Mouse (Mus musculus): ENCODE data around the gene Prss56. TPM values are rescaled to one million over a fixed set of nuclear protein-coding genes. Genes with fewer than 3 reads are reported as not detected.
A peak's percentile ranks its signal among the peaks of the same experiment; 100 is the strongest.

The Prss56 gene
- polyA plus RNA-seq, 1 experiment from 2014 or later: 0.05 TPM

DNA sequence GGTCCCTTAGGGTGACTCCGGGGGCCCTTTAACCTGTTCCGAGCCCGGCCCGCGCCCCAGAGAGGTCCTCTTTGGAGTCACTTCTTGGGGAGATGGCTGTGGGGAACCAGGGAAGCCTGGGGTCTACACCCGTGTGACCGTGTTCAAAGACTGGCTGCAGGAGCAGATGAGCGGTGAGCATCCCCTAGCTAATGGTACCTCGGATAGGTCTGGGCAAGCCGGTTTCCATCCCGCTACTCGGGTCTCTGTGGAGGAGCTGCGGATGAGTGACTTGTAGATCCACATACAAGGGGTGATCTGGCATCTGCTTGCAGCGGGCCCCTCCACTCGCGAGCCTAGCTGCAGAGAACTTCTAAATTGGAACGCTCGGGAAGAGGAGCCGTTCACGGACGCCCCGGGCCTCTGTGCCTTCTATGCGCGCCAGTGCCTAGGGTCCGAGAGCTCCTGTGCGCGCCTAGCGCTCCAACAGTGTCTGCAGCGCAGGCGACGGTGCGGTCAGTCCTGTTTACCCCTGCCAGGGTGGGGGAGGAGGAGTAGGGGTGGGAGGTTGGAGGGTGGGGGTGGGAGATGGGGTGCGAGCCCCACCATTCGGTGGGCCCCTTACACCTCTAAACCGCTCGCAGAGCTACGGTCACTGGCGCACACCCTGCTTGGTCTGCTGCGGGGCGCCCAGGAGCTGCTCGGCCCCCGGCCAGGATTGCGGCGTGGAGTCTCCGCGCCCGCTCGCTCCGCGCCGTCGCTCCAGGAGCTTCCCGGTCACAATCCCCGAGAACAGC lies 3.3 kb downstream of the Prss56 start:
- Histone ChIP-seq H3K27ac (no peak overlapping the region), H3K9me3 (replicated peaks) (no peaks in the 10 kb centered on the region), H3K4me3 (peak overlapping the region; percentile 66), H3K9ac (peak overlapping the region; percentile 61), H3K4me1 (replicated peaks) (peaks cover 23% of the 10 kb centered on the region), H3K4me2 (peak overlapping the region; percentile 97), H3K36me3 (no peaks in the 10 kb centered on the region), H3K27me3 (peaks cover 96% of the 10 kb centered on the region)
- WGBS: 3% methylated on average over 54 of the region's 54 CpGs
- peak; percentile 7; the same call in 1 of the 2 replicates for ATAC-seq (replicated peaks; ENCODE audit: insufficient number of reproducible peaks, insufficient read depth, low FRiP score, low read depth)

DNA sequence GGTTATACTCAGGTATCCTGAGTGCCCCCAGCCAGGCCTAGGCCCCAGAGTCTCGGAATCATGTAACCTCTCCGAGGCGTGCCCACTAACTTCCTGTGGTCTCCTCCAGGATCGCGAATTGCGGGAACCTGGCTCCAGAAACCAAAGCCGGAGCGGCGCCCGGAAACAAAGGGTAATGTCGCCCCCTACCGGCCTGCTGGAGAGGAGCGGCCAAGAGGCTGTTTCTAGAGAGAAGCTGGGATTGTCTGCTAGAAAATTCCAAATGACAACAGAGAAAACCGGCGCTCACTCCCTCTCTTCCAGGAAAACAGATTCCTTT lies 3.9 kb downstream of the Prss56 start:
- no peaks in the 10 kb centered on the region for H3K36me3 ChIP-seq
- H3K9ac ChIP-seq: peak overlapping the region; percentile 61
- no peaks in the 10 kb centered on the region for H3K9me3 ChIP-seq (replicated peaks)
- no peak overlapping the region for H3K27ac ChIP-seq
- ATAC-seq (replicated peaks; ENCODE audit: insufficient number of reproducible peaks, insufficient read depth, low FRiP score, low read depth): no peak
- H3K4me2 ChIP-seq: peak overlapping the region; percentile 97
- H3K4me1 ChIP-seq (replicated peaks): peaks cover 23% of the 10 kb centered on the region
- 1% methylated on average over 15 of the region's 15 CpGs for WGBS
- H3K27me3 ChIP-seq: peaks cover 91% of the 10 kb centered on the region
- H3K4me3 ChIP-seq: peak overlapping the region; percentile 66

DNA sequence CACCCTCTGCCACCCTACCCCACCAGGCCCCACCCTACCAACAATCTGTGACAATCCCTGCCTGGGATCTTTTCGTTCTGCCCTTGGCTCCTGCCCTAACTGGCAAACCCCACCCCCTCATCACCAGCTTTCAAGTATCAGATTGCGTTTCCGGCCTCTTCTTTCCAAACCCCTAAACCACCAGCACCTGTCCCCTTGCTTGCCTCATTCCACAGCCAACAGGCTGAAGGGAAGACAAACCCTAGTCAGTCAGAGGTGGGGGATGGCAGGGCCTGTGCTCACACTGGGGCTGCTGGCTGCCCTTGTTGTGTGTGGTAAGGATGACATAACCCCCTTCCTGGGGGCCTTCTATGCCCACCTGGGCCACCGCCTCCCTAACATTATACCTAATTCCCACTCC lies 7.3 kb downstream of the Prss56 start, which contains the start of gene Chrnd:
Chrnd (plus strand) TSS at position 179 of the 400 bp plus-strand sequence.
- WGBS: 31% methylated on average over 4 of the region's 4 CpGs
- Histone ChIP-seq H3K4me1 (replicated peaks) (peaks cover 13% of the 10 kb centered on the region), H3K4me2 (no peak within 1 kb of the TSS), H3K36me3 (no peaks in the 10 kb centered on the region), H3K9ac (no peak within 1 kb of the TSS), H3K27me3 (peaks cover 59% of the 10 kb centered on the region), H3K4me3 (no peak within 1 kb of the TSS), H3K27ac (no peak within 1 kb of the TSS), H3K9me3 (replicated peaks) (no peaks in the 10 kb centered on the region)
- ATAC-seq (replicated peaks; ENCODE audit: insufficient number of reproducible peaks, insufficient read depth, low FRiP score, low read depth): no peak

DNA sequence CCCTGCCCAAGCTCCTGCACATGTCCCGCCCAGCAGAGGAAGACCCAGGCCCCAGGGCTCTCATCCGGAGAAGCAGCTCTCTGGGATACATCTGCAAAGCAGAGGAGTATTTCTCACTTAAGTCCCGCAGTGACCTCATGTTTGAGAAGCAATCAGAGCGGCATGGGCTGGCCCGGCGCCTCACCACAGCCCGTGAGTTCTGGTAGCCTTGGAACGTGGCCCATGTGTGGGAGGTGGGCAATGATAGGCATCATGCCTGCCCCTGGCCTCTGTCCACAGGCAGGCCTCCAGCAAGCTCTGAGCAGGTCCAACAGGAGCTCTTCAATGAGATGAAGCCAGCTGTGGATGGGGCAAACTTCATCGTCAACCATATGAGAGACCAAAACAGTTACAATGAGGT lies 14.2 kb downstream of the Prss56 start:
- Histone ChIP-seq H3K4me2 (no peak overlapping the region), H3K27ac (no peak overlapping the region), H3K27me3 (peaks cover 2% of the 10 kb centered on the region; the same call in 1 of the 2 replicates), H3K4me3 (no peak overlapping the region), H3K9me3 (replicated peaks) (no peaks in the 10 kb centered on the region), H3K36me3 (no peaks in the 10 kb centered on the region), H3K4me1 (replicated peaks) (peaks cover 11% of the 10 kb centered on the region), H3K9ac (no peak overlapping the region)
- WGBS: 70% methylated on average over 9 of the region's 9 CpGs
- no peak for ATAC-seq (replicated peaks; ENCODE audit: insufficient number of reproducible peaks, insufficient read depth, low FRiP score, low read depth)

DNA sequence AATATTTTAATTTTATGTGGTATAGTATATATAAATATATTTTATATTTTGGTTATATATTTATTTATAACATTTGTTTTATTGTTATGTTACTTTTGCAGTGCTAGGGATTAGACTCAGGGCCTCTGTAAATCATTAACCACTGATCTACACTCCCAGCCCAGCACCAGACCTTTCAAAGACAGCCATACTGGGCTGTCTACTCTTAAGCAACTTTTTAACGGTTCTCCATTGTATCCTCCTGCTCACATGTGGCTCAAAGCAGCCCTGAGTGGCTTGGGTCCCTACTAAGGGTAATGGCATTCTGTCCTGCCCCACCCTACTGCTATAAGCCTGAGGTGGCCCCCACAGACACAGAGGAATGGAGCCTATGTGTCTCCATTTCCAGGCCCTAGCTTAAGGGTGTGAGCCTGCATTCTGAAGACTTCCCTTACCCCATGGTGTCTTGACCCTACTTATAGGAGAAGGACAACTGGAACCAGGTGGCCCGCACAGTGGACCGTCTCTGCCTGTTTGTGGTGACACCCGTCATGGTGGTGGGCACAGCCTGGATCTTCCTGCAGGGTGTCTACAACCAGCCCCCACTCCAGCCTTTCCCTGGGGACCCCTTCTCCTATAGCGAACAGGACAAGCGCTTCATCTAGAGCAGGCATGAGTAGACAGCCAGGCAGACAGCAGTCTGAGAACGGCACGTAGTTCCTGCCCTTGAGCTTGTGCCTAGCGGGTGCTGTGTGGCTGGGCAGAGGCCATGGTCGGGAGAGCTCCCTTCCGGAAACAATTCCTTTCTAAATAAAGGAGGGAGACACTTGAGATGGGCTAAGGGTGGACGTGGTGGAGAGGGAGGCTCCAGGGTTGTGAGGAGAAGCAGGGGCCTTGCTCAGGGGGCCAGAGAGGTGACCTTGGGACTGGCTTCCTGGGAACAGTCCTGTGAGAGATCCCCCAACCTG lies 15.3 kb downstream of the Prss56 start:
- Histone ChIP-seq H3K4me3 (no peak overlapping the region), H3K4me1 (replicated peaks) (peaks cover 11% of the 10 kb centered on the region), H3K36me3 (no peaks in the 10 kb centered on the region), H3K4me2 (no peak overlapping the region), H3K9ac (no peak overlapping the region), H3K9me3 (replicated peaks) (no peaks in the 10 kb centered on the region), H3K27ac (peak overlapping the region; percentile 44; the same call in 1 of the 2 replicates), H3K27me3 (no peaks in the 10 kb centered on the region; the same call in 1 of the 2 replicates)
- peak; percentile 66 for ATAC-seq (replicated peaks; ENCODE audit: insufficient number of reproducible peaks, insufficient read depth, low FRiP score, low read depth)
- 59% methylated on average over 12 of the region's 12 CpGs for WGBS

DNA sequence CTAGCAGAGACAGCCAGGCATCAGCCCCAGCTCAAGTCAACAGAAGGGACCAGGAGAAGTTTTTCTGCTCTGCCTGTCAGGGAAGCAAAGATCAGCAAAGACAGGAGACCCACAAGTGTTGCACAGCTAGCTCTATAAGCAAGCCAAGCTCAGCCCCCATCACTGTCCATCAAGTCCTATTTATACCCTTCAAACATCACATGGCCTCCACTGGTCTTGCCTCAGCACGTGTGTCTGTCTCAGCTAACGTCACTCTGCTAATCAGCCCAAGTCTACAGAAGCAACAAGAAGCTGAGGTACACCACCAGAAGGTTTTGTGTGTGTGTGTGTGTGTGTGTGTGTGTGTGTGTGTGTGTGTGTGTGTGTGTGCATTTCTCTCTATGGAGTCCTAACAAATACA lies 17.7 kb downstream of the Prss56 start:
- no peak for ATAC-seq (replicated peaks; ENCODE audit: insufficient number of reproducible peaks, insufficient read depth, low FRiP score, low read depth)
- Histone ChIP-seq H3K4me3 (no peak overlapping the region), H3K4me2 (no peak overlapping the region), H3K27ac (no peak overlapping the region), H3K4me1 (replicated peaks) (peaks cover 11% of the 10 kb centered on the region), H3K9ac (no peak overlapping the region), H3K27me3 (peaks cover 10% of the 10 kb centered on the region), H3K9me3 (replicated peaks) (no peaks in the 10 kb centered on the region), H3K36me3 (no peaks in the 10 kb centered on the region)
- 40% methylated on average over 2 of the region's 2 CpGs for WGBS

DNA sequence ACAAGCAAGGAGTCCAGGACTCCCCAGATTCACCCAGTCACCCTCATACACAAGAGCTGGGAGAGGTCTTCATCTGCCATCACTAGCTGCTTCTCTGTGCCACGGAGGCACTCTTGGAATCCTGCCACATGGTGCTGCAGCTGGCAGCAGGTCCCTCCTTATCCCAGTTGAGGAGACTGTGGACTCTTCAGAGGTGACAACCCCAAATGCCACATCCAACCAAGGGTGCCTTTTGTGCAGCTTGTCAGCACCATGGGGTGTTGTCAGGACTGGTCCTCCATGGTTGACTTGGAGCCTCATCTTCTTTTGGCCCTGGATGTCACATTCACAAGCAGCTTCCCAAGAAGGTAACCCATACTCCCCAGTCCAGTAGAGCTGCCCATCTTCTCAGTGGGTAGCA lies 18.7 kb downstream of the Prss56 start:
- Histone ChIP-seq H3K4me2 (no peak overlapping the region), H3K27me3 (peaks cover 20% of the 10 kb centered on the region), H3K36me3 (no peaks in the 10 kb centered on the region), H3K4me1 (replicated peaks) (peaks cover 12% of the 10 kb centered on the region), H3K27ac (no peak overlapping the region), H3K9me3 (replicated peaks) (no peaks in the 10 kb centered on the region), H3K9ac (no peak overlapping the region; the same call in 1 of the 2 replicates), H3K4me3 (no peak overlapping the region)
- no peak for ATAC-seq (replicated peaks; ENCODE audit: insufficient number of reproducible peaks, insufficient read depth, low FRiP score, low read depth)
- WGBS: 41% methylated on average over 1 of the region's 1 CpGs

DNA sequence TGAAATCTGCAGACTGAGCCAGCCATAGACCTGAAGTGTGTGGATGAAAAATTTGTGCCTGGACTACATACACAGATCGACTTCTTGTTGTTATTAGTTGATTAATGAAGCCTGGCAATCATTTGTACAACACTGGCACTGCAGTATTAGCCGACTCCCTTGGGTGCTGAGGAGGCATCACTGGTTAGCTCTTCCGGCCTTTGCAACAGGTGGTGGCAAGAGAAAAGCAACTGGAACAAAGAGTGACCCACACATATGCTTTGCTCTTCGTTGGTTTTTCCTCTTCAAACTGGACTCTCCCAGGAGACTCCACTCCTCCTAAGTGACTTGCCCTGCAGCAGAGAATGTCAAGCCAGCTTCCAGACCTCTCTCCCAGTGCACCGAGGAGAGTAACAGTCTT lies 20.7 kb downstream of the Prss56 start:
- H3K4me1 ChIP-seq (replicated peaks): peaks cover 6% of the 10 kb centered on the region
- peaks cover 37% of the 10 kb centered on the region for H3K27me3 ChIP-seq
- no peak overlapping the region for H3K4me2 ChIP-seq
- 76% methylated on average over 5 of the region's 5 CpGs for WGBS
- no peaks in the 10 kb centered on the region for H3K36me3 ChIP-seq
- no peaks in the 10 kb centered on the region for H3K9me3 ChIP-seq (replicated peaks)
- H3K4me3 ChIP-seq: no peak overlapping the region
- H3K27ac ChIP-seq: no peak overlapping the region
- no peak for ATAC-seq (replicated peaks; ENCODE audit: insufficient number of reproducible peaks, insufficient read depth, low FRiP score, low read depth)
- no peak overlapping the region for H3K9ac ChIP-seq

DNA sequence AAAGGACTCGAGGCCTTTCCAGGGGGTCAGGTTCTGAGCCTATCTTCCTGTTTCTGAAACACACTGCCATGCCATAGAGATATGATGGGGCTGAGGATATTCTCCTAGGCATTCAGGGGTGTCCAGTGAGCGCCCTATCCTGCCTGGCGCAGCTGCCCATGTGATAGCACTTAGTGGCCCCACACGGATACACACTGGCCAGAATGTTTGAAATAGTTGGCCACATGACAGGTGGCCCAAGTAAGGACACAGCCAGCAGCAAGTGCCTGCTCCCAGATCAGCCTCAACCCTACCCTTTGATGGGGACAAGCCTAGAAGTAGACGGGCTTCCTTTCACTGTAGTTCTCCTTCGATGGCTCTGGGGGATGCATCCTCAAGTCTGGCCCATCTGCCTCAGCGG lies 21.4 kb downstream of the Prss56 start, which contains the start of gene Chrng:
Chrng (plus strand) TSS at position 193 of the 400 bp plus-strand sequence.
- Histone ChIP-seq H3K27ac (no peak within 1 kb of the TSS), H3K4me1 (replicated peaks) (0 out of 2 replicates have a peak, but pooled peaks cover 2% of the 10 kb centered on the region), H3K4me2 (no peak within 1 kb of the TSS), H3K4me3 (no peak within 1 kb of the TSS), H3K27me3 (peaks cover 37% of the 10 kb centered on the region), H3K9ac (no peak within 1 kb of the TSS; the same call in 1 of the 2 replicates), H3K36me3 (no peaks in the 10 kb centered on the region), H3K9me3 (replicated peaks) (no peaks in the 10 kb centered on the region)
- WGBS: 75% methylated on average over 7 of the region's 7 CpGs
- ATAC-seq (replicated peaks; ENCODE audit: insufficient number of reproducible peaks, insufficient read depth, low FRiP score, low read depth): no peak

DNA sequence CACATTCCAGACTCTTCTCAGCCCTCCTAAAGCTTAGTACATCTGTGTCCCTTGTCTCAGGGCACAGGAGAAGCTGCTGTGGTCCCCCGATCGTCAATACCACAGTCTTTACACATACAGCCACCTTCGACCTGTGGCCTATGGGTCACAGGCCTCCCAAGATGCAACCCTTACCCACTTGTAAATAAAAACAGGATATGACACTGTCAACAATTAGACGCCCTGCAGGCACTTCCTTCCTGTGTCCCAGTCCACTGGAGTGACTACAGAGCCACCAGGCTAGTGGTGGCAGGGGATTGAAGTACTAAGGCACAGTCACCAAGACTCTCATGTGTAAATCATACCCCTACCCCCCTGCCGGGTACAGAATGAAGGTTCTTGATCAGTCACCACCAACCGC lies 21.9 kb downstream of the Prss56 start:
- Histone ChIP-seq H3K27me3 (peaks cover 37% of the 10 kb centered on the region), H3K36me3 (no peaks in the 10 kb centered on the region), H3K27ac (no peak overlapping the region), H3K9ac (no peak overlapping the region), H3K4me3 (no peak overlapping the region), H3K4me1 (replicated peaks) (0 out of 2 replicates have a peak, but pooled peaks cover 2% of the 10 kb centered on the region), H3K9me3 (replicated peaks) (no peaks in the 10 kb centered on the region), H3K4me2 (no peak overlapping the region)
- WGBS: 57% methylated on average over 6 of the region's 6 CpGs
- no peak for ATAC-seq (replicated peaks; ENCODE audit: insufficient number of reproducible peaks, insufficient read depth, low FRiP score, low read depth)

DNA sequence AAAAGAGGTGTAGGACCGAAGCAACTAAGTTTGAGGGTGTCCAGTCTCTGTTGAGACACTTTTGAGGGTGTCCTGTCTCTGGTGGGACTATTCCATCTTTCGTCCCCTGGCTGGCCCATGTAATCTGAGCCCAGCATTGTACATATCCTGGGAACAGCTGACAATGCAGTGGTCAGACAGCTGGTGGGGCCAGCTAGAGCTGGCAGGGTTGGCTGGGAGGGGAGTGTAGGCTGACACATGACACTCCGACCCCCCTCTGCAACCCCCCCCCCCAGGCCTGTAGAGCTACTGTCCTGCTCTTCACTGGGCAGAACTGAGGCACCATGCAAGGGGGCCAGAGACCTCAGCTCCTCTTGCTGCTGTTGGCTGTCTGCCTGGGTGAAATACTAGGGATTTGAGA lies 22.4 kb downstream of the Prss56 start:
- Histone ChIP-seq H3K36me3 (no peaks in the 10 kb centered on the region), H3K9ac (no peak overlapping the region; the same call in 1 of the 2 replicates), H3K27me3 (peaks cover 40% of the 10 kb centered on the region), H3K4me2 (no peak overlapping the region), H3K4me3 (no peak overlapping the region), H3K27ac (no peak overlapping the region), H3K4me1 (replicated peaks) (0 out of 2 replicates have a peak, but pooled peaks cover 2% of the 10 kb centered on the region), H3K9me3 (replicated peaks) (no peaks in the 10 kb centered on the region)
- no peak for ATAC-seq (replicated peaks; ENCODE audit: insufficient number of reproducible peaks, insufficient read depth, low FRiP score, low read depth)
- WGBS: 34% methylated on average over 3 of the region's 3 CpGs
